8 mouse cellular contexts compared by ENCODE assay signal in the genomic region with DNA sequence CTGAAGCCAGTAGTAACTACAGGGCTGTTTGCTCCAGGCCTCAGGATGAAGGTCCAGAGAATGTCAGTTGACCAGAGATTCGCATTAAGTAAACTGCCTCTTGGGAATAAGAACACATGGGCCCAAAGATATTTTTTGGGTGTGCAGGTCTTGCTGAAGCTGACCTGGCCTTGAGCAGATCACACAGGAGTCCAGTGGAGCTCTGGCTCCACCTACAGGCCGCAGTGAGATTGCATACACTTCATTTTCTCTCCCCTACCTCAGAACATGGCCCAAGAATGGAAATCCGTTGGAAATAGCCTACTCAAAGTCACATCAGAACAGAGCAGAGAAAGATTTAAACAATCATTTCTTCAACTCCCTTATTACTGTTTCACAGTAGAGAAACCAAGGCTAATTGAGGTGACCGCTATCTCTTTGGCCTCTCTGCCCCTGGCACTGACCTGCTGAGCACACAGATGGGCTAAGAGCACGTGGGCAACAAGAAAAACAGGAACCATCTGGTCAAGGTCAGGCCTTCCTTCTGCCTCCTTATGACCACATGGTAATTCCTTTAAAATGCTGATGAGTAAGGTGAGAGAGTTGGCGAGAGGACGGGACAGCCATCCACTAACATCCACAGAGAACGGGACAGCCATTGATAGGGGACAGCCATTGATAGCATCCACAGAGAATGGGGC. TPM values are rescaled to one million over a fixed set of nuclear protein-coding genes. Genes with fewer than 3 reads are reported as not detected.
DNase-seq lines count a peak whose midpoint lies in the region; ATAC-seq and TF ChIP-seq lines count a peak whose summit lies in the region.

No protein-coding gene starts in this region.

- DNase-seq in G1E (ENCODE audit: low spot score) = peak; percentile 32
- peak; percentile 36 to 41 for DNase-seq in adrenal gland, postnatal 4 days (ENCODE audit: low spot score in 2 of 2)
- peak; percentile 80 for DNase-seq in embryonic facial prominence, embryonic 11.5 days (ENCODE audit: low spot score)
- peak; percentile 50 for DNase-seq in heart, postnatal 0 days (ENCODE audit: low spot score)
- peak; percentile 33 for DNase-seq in large intestine, adult 2 months (ENCODE audit: low read depth, low spot score)
- DNase-seq in lung, postnatal 14 days = peak; percentile 78
- peak; percentile 80 for DNase-seq in retina, postnatal 1 day
- peak; percentile 65 for DNase-seq in urinary bladder, postnatal 14 days (ENCODE audit: low spot score)

- H3K4me1 ChIP-seq in G1E (ENCODE audit: insufficient read depth, low read depth, low read length) = peaks cover 14% of the 10 kb centered on the region
- no peaks in the 10 kb centered on the region for H3K4me1 ChIP-seq in embryonic facial prominence, embryonic 11.5 days (ENCODE audit: control insufficient read depth, insufficient read depth, low read length)
- H3K4me1 ChIP-seq in heart, postnatal 0 days (ENCODE audit: control insufficient read depth, insufficient read depth) = peaks cover 19% of the 10 kb centered on the region; the same call in 1 of the 2 replicates

- no peak overlapping the region for H3K27ac ChIP-seq in embryonic facial prominence, embryonic 11.5 days (replicated peaks; ENCODE audit: low read depth, low read length)
- H3K27ac ChIP-seq in heart, postnatal 0 days (ENCODE audit: low read depth) = no peak overlapping the region

- H3K4me2 ChIP-seq in embryonic facial prominence, embryonic 11.5 days (ENCODE audit: low read depth, low read length) = no peak overlapping the region
- no peak overlapping the region for H3K4me2 ChIP-seq in heart, postnatal 0 days (ENCODE audit: low read depth, low read length)

- peaks cover 21% of the 10 kb centered on the region for H3K36me3 ChIP-seq in G1E (replicated peaks)
- peaks cover 6% of the 10 kb centered on the region for H3K36me3 ChIP-seq in embryonic facial prominence, embryonic 11.5 days (replicated peaks; ENCODE audit: control insufficient read depth, insufficient read depth, low read depth, low read length)
- peaks cover 16% of the 10 kb centered on the region for H3K36me3 ChIP-seq in heart, postnatal 0 days (replicated peaks; ENCODE audit: control insufficient read depth, insufficient read depth, low read length)

- H3K27me3 ChIP-seq in G1E (ENCODE audit: insufficient read depth, low read length) = peaks cover 11% of the 10 kb centered on the region
- no peaks in the 10 kb centered on the region for H3K27me3 ChIP-seq in embryonic facial prominence, embryonic 11.5 days (ENCODE audit: control insufficient read depth, insufficient read depth, low read length)
- H3K27me3 ChIP-seq in heart, postnatal 0 days (ENCODE audit: control insufficient read depth, insufficient read depth, low read length) = no peaks in the 10 kb centered on the region

- H3K4me3 ChIP-seq in G1E (ENCODE audit: low read depth, low read length) = no peak overlapping the region
- no peak overlapping the region for H3K4me3 ChIP-seq in embryonic facial prominence, embryonic 11.5 days (ENCODE audit: low read depth, low read length)
- H3K4me3 ChIP-seq in heart, postnatal 0 days (ENCODE audit: low read depth, low read length) = no peak overlapping the region

- no peaks in the 10 kb centered on the region for H3K9me3 ChIP-seq in G1E (replicated peaks)
- no peaks in the 10 kb centered on the region for H3K9me3 ChIP-seq in embryonic facial prominence, embryonic 11.5 days (replicated peaks; ENCODE audit: control insufficient read depth, low read length)
- no peaks in the 10 kb centered on the region for H3K9me3 ChIP-seq in heart, postnatal 0 days (replicated peaks; ENCODE audit: control insufficient read depth, low read length)

- ATAC-seq in G1E (ENCODE audit: extremely low read depth, insufficient number of reproducible peaks, low FRiP score, poor library complexity, severe bottlenecking) = peak; percentile 28; the same call in 1 of the 2 replicates
- no peak for ATAC-seq in embryonic facial prominence, embryonic 11.5 days (replicated peaks; ENCODE audit: insufficient number of reproducible peaks, low FRiP score, low TSS enrichment, low read depth)
- peak; percentile 37; the same call in 1 of the 2 replicates for ATAC-seq in heart, postnatal 0 days (ENCODE audit: insufficient read depth, low read depth)

- 46% methylated on average over 8 of the region's 8 CpGs for WGBS in embryonic facial prominence, embryonic 11.5 days
- WGBS in heart, postnatal 0 days = 45% methylated on average over 8 of the region's 8 CpGs
- WGBS in large intestine, adult 2 months = 54% methylated on average over 8 of the region's 8 CpGs

- peak; percentile 91 for TF ChIP-seq CTCF in G1E (IDR thresholded peaks at IDR 0.05; ENCODE audit: low read depth, low read length)
- TF ChIP-seq CTCF in heart, postnatal 0 days (IDR thresholded peaks at IDR 0.05; ENCODE audit: low read depth) = peak; percentile 97

- H3K9ac ChIP-seq in embryonic facial prominence, embryonic 11.5 days (replicated peaks; ENCODE audit: low read length) = no peak overlapping the region
- H3K9ac ChIP-seq in heart, postnatal 0 days (replicated peaks; ENCODE audit: low read depth, low read length) = no peak overlapping the region

- TF ChIP-seq EP300 in heart, postnatal 0 days (IDR thresholded peaks at IDR 0.05; ENCODE audit: low read depth) = no peak

RNA-seq across cellular contexts. Expression of a gene that starts 8.1 kb away (rescaled TPM):
- 28.3 and 36.0 TPM in 2 replicates for total RNA-seq in G1E (2014; fragmentation: Nextera tagmentation)
- 53.5 and 61.3 TPM in 2 replicates for total RNA-seq in G1E (2017)
- polyA plus RNA-seq in G1E (2012) = 8.1 and 13.0 TPM in 2 replicates
- total RNA-seq in adrenal gland, postnatal 4 days (2021) = 10 to 100 TPM; 30.2 to 32.9 TPM
- polyA plus RNA-seq in embryonic facial prominence, embryonic 11.5 days (2014; fragmentation: Nextera tagmentation; extraction: Ambion mirVana) = 14.7 and 19.3 TPM in 2 replicates
- 68.6 and 85.5 TPM in 2 replicates for total RNA-seq in heart, postnatal 0 days (2014; rRNA removed; ENCODE audit: low replicate concordance)
- polyA plus RNA-seq in heart, postnatal 0 days (2015; fragmentation: Nextera tagmentation; extraction: Ambion mirVana) = 48.4 and 48.7 TPM in 2 replicates
- polyA plus RNA-seq in large intestine, adult 2 months (2012; rRNA removed) = 22.8 and 23.6 TPM in 2 replicates

RNA-seq across cellular contexts. Expression of a gene that starts 8.5 kb away (rescaled TPM):
- total RNA-seq in G1E (2014; fragmentation: Nextera tagmentation) (68.0 and 88.7 TPM in 2 replicates), G1E (2017) (67.3 and 70.3 TPM in 2 replicates)
- 17.5 and 26.1 TPM in 2 replicates for polyA plus RNA-seq in G1E (2012)
- total RNA-seq in adrenal gland, postnatal 4 days (2021) = 10 to 100 TPM; 51.9 to 54.7 TPM
- 95.7 and 96.1 TPM in 2 replicates for polyA plus RNA-seq in embryonic facial prominence, embryonic 11.5 days (2014; fragmentation: Nextera tagmentation; extraction: Ambion mirVana)
- total RNA-seq in heart, postnatal 0 days (2014; rRNA removed; ENCODE audit: low replicate concordance) = 35.0 and 54.1 TPM in 2 replicates
- 102 and 103 TPM in 2 replicates for polyA plus RNA-seq in heart, postnatal 0 days (2015; fragmentation: Nextera tagmentation; extraction: Ambion mirVana)
- polyA plus RNA-seq in large intestine, adult 2 months (2012; rRNA removed) = 35.5 and 36.2 TPM in 2 replicates

RNA-seq across cellular contexts. Expression of a gene that starts 48.2 kb away (rescaled TPM):
- total RNA-seq in G1E (2014; fragmentation: Nextera tagmentation) (not detected in 2 replicates), G1E (2017) (0.05 and 0.06 TPM in 2 replicates)
- polyA plus RNA-seq in G1E (2012) = not detected in 2 replicates
- total RNA-seq in adrenal gland, postnatal 4 days (2021) = 1 to 10 TPM; 3.1 to 4.0 TPM
- 0.04 and 0.20 TPM in 2 replicates for polyA plus RNA-seq in embryonic facial prominence, embryonic 11.5 days (2014; fragmentation: Nextera tagmentation; extraction: Ambion mirVana)
- total RNA-seq in heart, postnatal 0 days (2014; rRNA removed; ENCODE audit: low replicate concordance) = 2.7 and 3.3 TPM in 2 replicates
- polyA plus RNA-seq in heart, postnatal 0 days (2015; fragmentation: Nextera tagmentation; extraction: Ambion mirVana) = 0.88 and 0.94 TPM in 2 replicates
- polyA plus RNA-seq in large intestine, adult 2 months (2012; rRNA removed) = 1.2 and 1.9 TPM in 2 replicates
